Mouse (Mus musculus): Measurements from ENCODE around the gene Ctse. TPM values are rescaled to one million over a fixed set of nuclear protein-coding genes. Genes with fewer than 3 reads are reported as not detected.

Ctse gene
- total and polyA plus RNA-seq, 3 experiments = 1.4 to 11.6 (median 1.7) TPM

DNA sequence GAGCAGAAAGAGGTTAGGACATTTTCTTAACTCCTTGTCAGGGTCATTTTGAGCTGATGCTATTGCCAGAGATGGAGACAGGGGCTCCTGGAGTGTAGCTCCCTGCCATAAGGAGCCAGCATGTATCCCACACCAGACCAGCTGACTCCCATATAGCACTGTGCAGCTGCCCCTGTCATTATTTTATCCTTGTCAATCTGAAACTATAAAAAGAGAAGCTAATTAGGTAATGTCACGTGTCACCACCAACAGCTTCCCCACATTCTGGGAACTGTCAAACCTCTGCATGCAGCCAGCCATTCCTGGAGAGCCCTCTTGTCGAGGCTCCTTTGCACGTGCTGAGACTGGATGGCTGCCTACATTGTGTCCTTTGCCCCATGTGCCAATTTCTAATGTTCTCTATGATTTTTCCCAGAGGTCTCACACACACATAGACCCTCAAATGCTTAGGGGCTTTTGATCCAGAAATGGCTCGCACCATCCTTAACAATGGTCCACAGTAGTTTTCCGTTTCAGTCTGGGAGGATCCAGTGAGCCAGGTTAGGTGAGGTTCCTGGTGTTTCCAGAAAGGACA lies 21.5 kb downstream of the Ctse start:
- in situ Hi-C loops (cut with MboI; ENCODE audit: low pct_ligation_motif_present, low pct_unique_long_range_greater_than_20kb, low sequenced_read_pairs) (loop anchor here (5.0 to 10.0 kb wide), 3 partner anchors 47 to 88 kb away; no protein-coding TSS in a partner anchor), dilution Hi-C loops (cut with MboI; ENCODE audit: extremely low pct_ligation_motif_present, extremely low pct_unique_long_range_greater_than_20kb, low sequenced_read_pairs) (no loop called here)
- no peak overlapping the region for H3K27ac ChIP-seq (ENCODE audit: insufficient read depth, low read depth)
- H3K9me3 ChIP-seq (replicated peaks; ENCODE audit: low read length) = no peaks in the 10 kb centered on the region
- H3K9ac ChIP-seq (ENCODE audit: insufficient read depth, low read depth) = no peak overlapping the region
- no peaks in the 10 kb centered on the region for H3K27me3 ChIP-seq (replicated peaks)
- no peak overlapping the region for H3K4me2 ChIP-seq (ENCODE audit: insufficient read depth, low read depth, poor library complexity, severe bottlenecking)
- DNase-seq (ENCODE audit: extremely low read depth) = no peak
- H3K4me3 ChIP-seq (replicated peaks in 1 of 3; ENCODE audit: low read depth in 2 of 3, low read length in 2 of 3, poor library complexity in 1 of 3) = no peak overlapping the region
- H3K4me1 ChIP-seq (ENCODE audit: control insufficient read depth in 1 of 2, insufficient read depth in 2 of 2) = peaks cover 0 to 35% of the 10 kb centered on the region in 2 experiments; a peak in 2 of 4 replicates
- peaks cover 0 to 2% of the 10 kb centered on the region in 2 experiments for H3K36me3 ChIP-seq (replicated peaks in 1 of 2; ENCODE audit: control insufficient read depth in 1 of 2, insufficient read depth in 1 of 2, low read length in 1 of 2)
- TF ChIP-seq SMC3 (IDR thresholded peaks at IDR 0.05; ENCODE audit: low read depth, low read length) (no peak), UBTF (IDR thresholded peaks at IDR 0.05; ENCODE audit: low read depth, low read length) (no peak), MXI1 (IDR thresholded peaks at IDR 0.05; ENCODE audit: low read depth, low read length) (no peak), MYC (IDR thresholded peaks at IDR 0.05; ENCODE audit: low read depth, low read length) (no peak), BHLHE40 (IDR thresholded peaks at IDR 0.05; ENCODE audit: low read depth, low read length) (no peak), TBP (conservative IDR thresholded peaks at IDR 0.05; ENCODE audit: low read depth, low read length) (no peak), TCF12 (IDR thresholded peaks at IDR 0.05; ENCODE audit: low read depth, low read length) (no peak), ELF1 (IDR thresholded peaks at IDR 0.05; ENCODE audit: low read depth, low read length) (no peak), PAX5 (IDR thresholded peaks at IDR 0.05; ENCODE audit: low read length) (no peak), MAX (IDR thresholded peaks at IDR 0.05; ENCODE audit: low read length) (no peak), JUN (IDR thresholded peaks at IDR 0.05; ENCODE audit: insufficient read depth, low read depth, low read length) (no peak), EP300 (IDR thresholded peaks at IDR 0.05; ENCODE audit: low read length) (no peak)
- H3K79me2 ChIP-seq (replicated peaks; ENCODE audit: control insufficient read depth, extremely low read depth, insufficient read depth, poor library complexity, severe bottlenecking) = no peaks in the 10 kb centered on the region

DNA sequence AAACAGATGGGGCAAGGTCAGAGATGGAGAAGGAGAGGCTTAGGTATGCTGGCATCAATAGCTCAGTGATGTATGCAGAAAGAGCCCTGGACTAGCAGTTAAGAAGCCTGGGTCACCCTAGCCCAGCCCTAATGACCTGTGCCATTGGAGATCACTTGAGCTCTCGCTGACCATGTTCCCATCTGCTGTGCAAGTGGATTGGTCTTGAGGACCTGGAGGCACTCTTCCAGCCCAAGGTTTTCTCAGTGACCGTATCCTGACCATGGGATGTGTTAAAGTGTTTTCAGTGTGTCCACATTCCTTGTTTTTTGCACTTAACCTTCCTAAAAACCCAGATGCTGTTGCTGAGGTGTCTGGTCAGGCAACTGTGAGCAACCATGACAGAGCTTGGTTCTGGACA lies 22.2 kb downstream of the Ctse start:
- no peaks in the 10 kb centered on the region for H3K27me3 ChIP-seq (replicated peaks)
- H3K79me2 ChIP-seq (replicated peaks; ENCODE audit: control insufficient read depth, extremely low read depth, insufficient read depth, poor library complexity, severe bottlenecking) = no peaks in the 10 kb centered on the region
- no peak overlapping the region for H3K4me2 ChIP-seq (ENCODE audit: insufficient read depth, low read depth, poor library complexity, severe bottlenecking)
- H3K9ac ChIP-seq (ENCODE audit: insufficient read depth, low read depth) = no peak overlapping the region
- peaks cover 0 to 32% of the 10 kb centered on the region in 2 experiments; a peak in 2 of 4 replicates for H3K4me1 ChIP-seq (ENCODE audit: control insufficient read depth in 1 of 2, insufficient read depth in 2 of 2)
- TF ChIP-seq USF2 (conservative IDR thresholded peaks at IDR 0.05; ENCODE audit: low read depth, low read length) = no peak
- TF ChIP-seq RAD21 (IDR thresholded peaks at IDR 0.05; ENCODE audit: low read depth, low read length) = no peak
- TF ChIP-seq ZMIZ1 (IDR thresholded peaks at IDR 0.05; ENCODE audit: low read depth, low read length) = no peak
- no peak for TF ChIP-seq KAT2A (IDR thresholded peaks at IDR 0.05; ENCODE audit: insufficient replicate concordance, low read length)
- TF ChIP-seq HCFC1 (IDR thresholded peaks at IDR 0.05; ENCODE audit: low read depth, low read length) = no peak
- TF ChIP-seq SIN3A (IDR thresholded peaks at IDR 0.05; ENCODE audit: low read length) = no peak
- TF ChIP-seq E2F4 (IDR thresholded peaks at IDR 0.05; ENCODE audit: insufficient replicate concordance, low read depth, low read length) = no peak
- TF ChIP-seq UBTF (IDR thresholded peaks at IDR 0.05; ENCODE audit: low read depth, low read length) = no peak
- TF ChIP-seq MAFK (IDR thresholded peaks at IDR 0.05; ENCODE audit: insufficient replicate concordance, low read length) = no peak
- no peak for TF ChIP-seq CHD2 (IDR thresholded peaks at IDR 0.05; ENCODE audit: low read length)
- no peak for TF ChIP-seq CTCF (conservative IDR thresholded peaks at IDR 0.05 in 1 of 2, IDR thresholded peaks at IDR 0.05 in 1 of 2; ENCODE audit: low read depth in 2 of 2, low read length in 2 of 2)
- TF ChIP-seq BHLHE40 (IDR thresholded peaks at IDR 0.05; ENCODE audit: low read depth, low read length) = no peak
- TF ChIP-seq POLR2A (IDR thresholded peaks at IDR 0.05; ENCODE audit: low read depth, low read length) = no peak
- no peaks in the 10 kb centered on the region for H3K9me3 ChIP-seq (replicated peaks; ENCODE audit: low read length)
- no peak overlapping the region for H3K4me3 ChIP-seq (replicated peaks in 1 of 3; ENCODE audit: low read depth in 2 of 3, low read length in 2 of 3, poor library complexity in 1 of 3)
- in situ Hi-C loops (cut with MboI; ENCODE audit: low pct_ligation_motif_present, low pct_unique_long_range_greater_than_20kb, low sequenced_read_pairs) (loop anchor here (5.0 kb wide), 1 partner anchor 87 kb away; no protein-coding TSS in a partner anchor), dilution Hi-C loops (cut with MboI; ENCODE audit: extremely low pct_ligation_motif_present, extremely low pct_unique_long_range_greater_than_20kb, low sequenced_read_pairs) (no loop called here)
- no peaks in the 10 kb centered on the region for H3K36me3 ChIP-seq (replicated peaks in 1 of 2; ENCODE audit: control insufficient read depth in 1 of 2, insufficient read depth in 1 of 2, low read length in 1 of 2)
- H3K27ac ChIP-seq (ENCODE audit: insufficient read depth, low read depth) = no peak overlapping the region
- no peak for DNase-seq (ENCODE audit: extremely low read depth)

Data from CH12.LX (cell line).